Mouse (Mus musculus): ENCODE data around the gene Nup107.
"Not testable (repeated sequence)": the region's sequence is repeated elsewhere in the genome, so short reads cannot be mapped to it uniquely, and the experiment has no call there.

Gene Nup107

GRCm38 (mm10) chr10:117704314-117704963, 88.1 kb downstream of the Nup107 start:
- not testable (repeated sequence) for DNase-seq (ENCODE audit: low read depth, low spot score)

GRCm38 (mm10) chr10:117703506-117703905, 89.0 kb downstream of the Nup107 start:
- no peak for DNase-seq (ENCODE audit: low read depth, low spot score)

GRCm38 (mm10) chr10:117702024-117702833, 90.3 kb downstream of the Nup107 start:
- no peak for DNase-seq (ENCODE audit: low read depth, low spot score)

GRCm38 (mm10) chr10:117701034-117701829, 91.3 kb downstream of the Nup107 start:
- no peak for DNase-seq (ENCODE audit: low read depth, low spot score)

All from ZHBTc4 (cell line).